Mouse (Mus musculus) gastrocnemius, postnatal 4 days (tissue): ENCODE data around the gene Fam234b. TPM values are rescaled to one million over a fixed set of nuclear protein-coding genes. Genes with fewer than 3 reads are reported as not detected.
A peak's percentile ranks its signal among the peaks of the same experiment; 100 is the strongest.

Experiments used
- DNase-seq, 2 experiments: peaks; one replicate each; pipeline ENCODE4 v3.0.0; 2021 to 2022; ENCODE audit warnings: low spot score in 2 of 2, mixed read lengths in 2 of 2
- total RNA-seq, 2 experiments: library from RNA; stranded (reverse); gene quantifications; 2 replicates each; pipeline ENCODE4 v1.2.3; 2021

Gene Fam234b
- total RNA-seq, 2 experiments from 2014 or later = 6.0 to 6.5 TPM

GRCm38 (mm10) chr6:135223786-135224416 is 26.1 kb downstream of the Fam234b start:
- DNase-seq = no peak

DNA sequence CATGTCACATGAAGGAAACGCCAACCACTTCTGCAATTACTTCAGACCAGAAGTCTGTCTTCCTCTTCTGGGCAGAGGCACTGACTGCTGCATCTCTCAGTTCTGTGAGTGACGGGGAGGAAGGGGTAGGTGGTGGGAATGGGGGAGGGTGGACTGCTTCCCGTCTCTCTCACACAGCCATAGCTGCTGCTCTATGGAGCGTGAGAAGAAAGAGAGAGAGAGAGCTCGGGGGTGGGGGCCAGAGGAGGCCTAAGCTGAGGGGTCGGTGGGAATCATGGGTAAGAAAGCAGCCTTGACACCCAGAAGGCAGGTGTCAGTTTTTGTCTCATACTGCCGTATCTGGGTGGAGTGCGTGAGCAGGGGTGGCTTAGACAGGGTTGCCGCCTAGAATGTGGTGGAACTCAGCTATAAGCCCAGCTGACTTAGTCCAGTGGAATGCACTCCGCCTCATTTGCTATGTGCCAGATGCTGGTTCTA is 30.7 kb downstream of the Fam234b start:
- DNase-seq = no peak

DNA sequence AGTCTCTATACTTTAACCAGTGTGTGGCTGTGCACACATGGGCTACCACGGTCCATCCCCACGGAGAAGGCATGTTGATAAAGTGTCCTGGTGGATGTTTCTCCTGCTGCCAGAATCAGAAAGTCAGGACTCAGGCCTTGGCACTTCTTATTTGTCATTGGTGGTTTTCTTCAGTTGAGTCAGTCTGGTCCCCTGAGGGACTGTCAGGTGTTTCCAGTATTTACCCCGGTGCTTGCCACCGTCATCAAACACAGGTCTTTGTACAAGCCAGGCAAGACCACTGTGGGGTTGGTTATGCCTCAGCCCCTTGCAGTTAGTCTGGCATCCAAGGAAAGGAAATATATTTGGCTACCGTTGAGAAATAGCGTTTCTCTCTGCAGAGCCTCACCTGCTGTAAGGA is 32.8 kb downstream of the Fam234b start:
- DNase-seq = no peak

DNA sequence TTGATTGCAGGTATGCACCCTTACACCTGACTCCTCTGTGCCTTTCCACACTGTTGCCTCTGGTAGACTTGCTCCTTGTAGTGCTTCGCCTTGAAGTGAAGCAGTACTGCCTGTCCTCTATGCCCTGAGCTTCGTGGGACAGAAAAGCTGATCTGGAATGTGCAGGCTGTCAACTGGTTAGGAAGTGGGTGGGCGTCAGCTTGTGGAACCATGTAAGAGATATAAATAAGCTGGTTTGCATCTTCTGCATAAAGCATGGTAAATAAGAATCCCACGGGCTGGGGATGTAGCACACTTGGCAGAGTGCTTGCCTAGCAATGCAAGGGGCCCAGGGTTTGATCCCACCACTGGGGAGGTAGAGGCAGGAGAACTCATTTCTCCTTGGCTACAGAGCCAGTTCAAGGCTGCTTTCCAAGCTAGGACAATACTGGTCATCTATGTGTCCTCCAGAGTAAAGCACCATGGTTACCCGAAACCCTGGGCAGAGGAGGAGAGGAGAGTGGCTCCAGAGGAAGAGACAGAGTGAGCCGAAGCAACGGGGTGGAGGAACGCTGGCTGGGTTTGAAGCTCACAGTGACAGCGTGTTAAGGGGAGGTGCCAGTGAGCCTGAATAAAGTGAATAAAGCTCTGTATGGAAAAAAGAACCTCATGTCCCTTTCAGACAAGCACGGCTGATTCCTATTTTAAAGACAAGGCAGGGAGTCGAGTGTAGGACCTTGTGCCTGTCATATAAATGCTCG is 34.8 kb downstream of the Fam234b start:
- no peak for DNase-seq

GRCm38 (mm10) chr6:135235742-135236141 is 38.0 kb downstream of the Fam234b start:
- DNase-seq = no peak

GRCm38 (mm10) chr6:135236576-135236975 is 38.8 kb downstream of the Fam234b start:
- no peak for DNase-seq

DNA sequence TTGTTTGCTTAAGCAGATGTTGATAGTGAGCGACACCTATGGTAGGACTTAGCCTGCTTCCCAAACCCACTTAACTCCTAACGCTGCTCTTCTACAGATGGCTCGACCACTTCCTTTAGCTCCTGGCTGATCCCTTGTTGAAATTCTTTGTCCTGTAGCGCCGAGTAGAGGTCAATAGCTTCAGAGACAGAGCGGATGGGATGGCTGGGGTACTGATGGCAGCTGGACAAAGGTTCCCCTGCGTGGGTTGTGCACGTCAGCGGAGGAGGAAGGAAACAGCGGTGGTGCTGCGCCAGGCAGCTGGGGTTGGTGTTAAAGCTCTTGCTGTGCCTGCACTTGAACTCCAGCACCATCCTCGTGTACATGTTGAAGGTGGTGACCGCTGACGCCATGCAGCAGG is 39.5 kb downstream of the Fam234b start:
- no peak for DNase-seq

- DNase-seq = no peak
These were observed 40.4 kb downstream of the Fam234b start for GRCm38 (mm10) chr6:135238211-135238610.

DNA sequence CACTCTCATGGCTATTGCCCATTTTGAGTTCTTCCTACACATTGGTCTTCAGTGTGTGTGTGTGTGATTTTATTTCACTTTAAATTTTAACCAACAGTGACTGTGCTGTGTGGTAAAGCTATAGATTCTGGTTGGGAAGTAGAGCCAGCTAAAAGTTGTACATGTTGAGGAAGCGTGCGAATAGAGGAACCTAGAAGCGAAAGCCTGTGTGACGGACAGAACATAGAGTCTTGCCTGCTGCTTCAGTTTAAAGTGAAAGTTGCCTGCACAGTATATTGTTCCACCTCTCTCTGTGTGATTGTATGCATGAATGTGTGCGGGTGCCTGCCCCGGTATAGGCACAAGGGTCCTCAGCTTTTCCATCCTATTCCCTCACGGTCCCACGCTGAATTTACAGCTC is 42.6 kb downstream of the Fam234b start:
- DNase-seq = no peak

DNA sequence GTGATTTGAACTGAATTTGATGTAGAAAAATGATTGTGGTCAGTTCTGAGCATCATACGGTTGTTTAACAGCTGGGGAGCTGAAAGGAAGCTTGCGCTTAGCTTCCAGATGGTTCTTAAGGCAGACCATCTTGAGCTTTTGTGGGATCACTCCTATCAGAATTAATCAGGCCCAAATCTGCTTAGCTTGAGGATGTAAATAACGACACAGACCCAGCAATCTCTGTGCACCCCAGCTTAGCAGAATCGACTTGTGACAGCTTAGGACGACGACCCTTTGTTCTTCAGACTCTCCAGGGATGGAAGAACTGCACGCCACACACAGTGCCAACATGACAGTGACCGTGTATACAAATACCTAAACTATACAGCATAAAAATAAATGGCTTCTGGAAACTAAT is 47.8 kb downstream of the Fam234b start:
- DNase-seq = no peak

DNA sequence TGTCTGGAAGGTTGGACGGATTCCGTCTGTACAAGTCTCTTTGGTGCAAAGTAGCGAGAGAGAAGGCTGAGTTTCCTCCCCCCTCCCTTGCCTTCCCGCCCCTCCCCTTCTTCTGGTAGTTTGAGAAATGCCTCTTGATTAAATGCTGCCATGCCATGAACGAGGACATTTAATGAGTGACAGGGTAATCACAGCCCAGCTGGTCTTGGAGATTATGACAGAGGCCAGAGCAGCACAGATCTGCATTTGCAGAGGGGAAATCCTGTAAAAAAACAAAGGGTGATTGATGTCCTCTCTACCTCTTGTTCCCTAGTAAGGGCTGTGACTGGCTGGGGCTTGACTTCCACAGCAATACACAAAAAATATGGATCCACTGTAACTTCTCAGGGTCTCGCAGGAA is 50.1 kb downstream of the Fam234b start:
- no peak for DNase-seq

DNA sequence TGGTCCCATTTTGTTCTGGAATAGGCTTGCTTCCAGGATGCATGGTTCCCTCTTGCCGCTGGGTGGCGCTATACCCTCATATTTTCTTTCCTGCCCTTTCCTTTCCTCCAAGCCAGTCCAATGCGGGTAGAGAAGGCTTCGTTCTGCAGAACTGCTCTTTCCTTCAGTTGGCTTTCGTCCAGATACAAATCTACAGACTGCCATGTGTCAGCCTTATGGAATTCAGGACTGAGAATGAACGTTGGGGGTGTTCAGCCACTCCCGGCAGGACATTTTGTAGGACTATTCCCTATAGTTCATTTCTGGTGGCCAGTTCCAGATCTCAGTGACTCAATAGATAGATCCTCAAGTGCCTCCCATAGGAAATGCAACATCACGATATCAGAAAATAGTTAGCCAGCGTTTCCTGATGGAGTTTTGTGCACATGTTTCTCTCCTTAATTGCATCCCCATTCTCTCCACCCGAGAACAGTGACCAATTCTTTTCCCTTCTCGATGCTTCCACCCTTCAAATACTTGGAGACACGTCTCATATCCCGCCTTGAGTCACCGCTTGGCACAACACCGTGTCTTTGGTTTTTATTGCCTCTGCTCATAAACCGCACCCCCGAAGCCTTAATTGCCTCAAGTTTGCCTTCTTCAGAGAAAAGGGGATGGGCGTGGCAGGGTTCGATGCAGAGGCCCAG is 52.2 kb downstream of the Fam234b start:
- DNase-seq = peak; percentile 56 to 74

GRCm38 (mm10) chr6:135250926-135251699 is 53.3 kb downstream of the Fam234b start:
- no peak for DNase-seq

DNA sequence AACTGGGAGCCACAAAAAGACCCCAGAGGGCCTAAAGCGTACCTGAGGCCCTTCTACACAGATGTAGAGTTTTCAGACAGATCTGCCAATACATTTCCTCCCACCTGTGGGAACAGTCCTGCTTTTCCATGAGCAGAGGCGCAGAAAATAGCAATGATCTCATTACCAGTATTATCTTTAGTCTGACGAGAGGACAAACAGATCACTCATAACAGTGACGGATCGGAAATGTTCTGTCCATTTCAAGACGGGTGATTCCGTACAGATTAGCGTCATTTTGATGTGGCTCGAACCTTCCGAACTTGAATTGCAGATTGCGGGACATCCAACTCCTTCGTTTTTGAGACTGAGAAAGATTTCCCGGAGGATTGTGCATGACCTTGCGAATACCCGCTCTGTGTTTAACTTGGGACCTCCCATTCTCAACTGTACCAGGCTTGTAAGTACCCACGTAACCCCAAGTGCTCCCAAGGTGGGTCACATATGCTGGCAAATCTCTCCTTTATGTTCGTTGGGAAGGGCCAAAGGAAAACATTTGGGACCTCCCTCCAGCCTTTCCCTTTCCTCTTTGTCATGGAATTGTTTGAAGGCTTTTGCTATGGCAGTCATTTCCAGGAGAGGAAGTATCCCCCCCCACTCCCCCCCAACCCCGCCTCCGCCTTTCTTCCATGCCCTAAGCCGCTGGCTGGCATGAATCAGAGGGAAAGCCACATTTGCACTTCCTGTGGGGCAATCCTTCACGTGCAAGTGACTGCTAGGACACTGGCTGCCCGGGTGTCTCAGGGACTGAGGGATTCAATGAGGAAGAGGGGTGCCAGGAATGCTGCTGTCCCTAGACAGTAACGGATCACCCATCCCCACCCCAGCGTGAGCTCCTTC is 54.3 kb downstream of the Fam234b start:
- DNase-seq = no peak

DNA sequence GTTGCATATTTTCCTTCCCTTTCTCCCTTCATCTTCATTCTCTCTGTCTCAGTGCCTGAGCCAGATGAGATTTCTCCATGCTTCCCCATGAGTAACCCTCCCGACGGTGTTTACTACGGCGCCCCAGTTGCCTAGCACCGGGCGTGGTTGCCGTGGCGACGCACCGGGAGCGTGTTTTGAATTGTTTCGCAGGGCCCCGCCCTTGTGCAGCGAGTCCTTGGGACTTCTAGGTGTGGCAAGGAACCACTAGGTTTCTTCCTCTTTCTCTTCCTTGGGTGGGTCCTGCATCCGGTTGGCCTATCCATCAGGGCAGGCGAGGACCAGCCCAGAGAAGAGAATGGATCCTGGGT is 54.9 kb downstream of the Fam234b start:
- peak; percentile 69 to 79 for DNase-seq

- DNase-seq = no peak
These were observed 56.4 kb downstream of the Fam234b start, which contains the start of gene Gsg1 for GRCm38 (mm10) chr6:135254153-135254552. Gene Gsg1 (minus strand): TSS chr6:135254351.

- no peak for DNase-seq
These were observed 62.7 kb downstream of the Fam234b start for GRCm38 (mm10) chr6:135260435-135260834.

GRCm38 (mm10) chr6:135261124-135261523 is 63.3 kb downstream of the Fam234b start:
- DNase-seq = no peak

DNA sequence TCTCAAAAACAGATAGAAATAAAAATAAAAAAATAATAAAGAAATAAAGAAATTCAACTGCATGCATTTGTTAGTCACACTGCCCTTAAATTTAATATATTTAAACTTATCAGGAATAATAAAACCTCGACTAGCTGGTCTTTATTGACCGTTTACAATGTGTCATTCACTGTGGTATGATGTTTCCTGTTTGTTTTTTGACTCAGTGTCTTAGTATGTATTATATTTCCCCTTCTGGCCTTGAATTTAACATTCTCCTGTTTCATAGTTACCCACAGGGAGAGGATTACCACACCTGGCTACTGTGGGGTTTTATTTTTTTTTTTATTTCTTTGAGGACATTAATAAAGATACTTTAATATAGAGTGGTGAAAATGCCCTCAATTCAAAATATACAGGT is 64.8 kb downstream of the Fam234b start:
- DNase-seq = no peak

DNA sequence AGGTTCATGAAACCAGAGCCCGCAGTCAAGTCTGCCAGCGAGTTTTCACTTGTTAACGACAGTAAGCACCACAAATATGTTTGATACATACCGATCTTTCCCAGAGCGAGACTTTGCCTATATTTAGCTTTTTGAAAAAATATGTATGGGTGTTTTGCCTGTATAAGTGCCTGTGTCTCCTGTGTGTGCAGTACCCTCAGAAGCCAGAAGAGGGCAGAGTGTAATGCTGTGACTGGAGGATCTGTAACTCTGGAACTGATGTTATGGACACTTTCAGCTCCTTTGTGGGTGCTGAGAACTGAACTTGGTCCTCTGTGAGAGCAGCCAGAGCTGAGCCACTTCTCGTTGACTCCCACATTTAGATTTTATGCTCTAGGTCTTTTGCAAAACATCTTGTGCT is 66.4 kb downstream of the Fam234b start:
- DNase-seq = no peak
